Mouse (Mus musculus) embryonic facial prominence, embryonic 15.5 days (tissue): ENCODE measurements around the gene Grb2. TPM values are rescaled to one million over a fixed set of nuclear protein-coding genes. Genes with fewer than 3 reads are reported as not detected.
A peak's percentile ranks its signal among the peaks of the same experiment; 100 is the strongest.

Experiments
- ATAC-seq: fragments of 200-750 bp; cut with Nextera tagmentation; 2 replicates; pipeline ENCODE4 v1.8.0; 2017; ENCODE audit warnings: low read depth, moderate TSS enrichment; ENCODE audit not compliant: insufficient number of reproducible peaks, low FRiP score, low TSS enrichment
- H3K27ac ChIP-seq: fragments of 300-500 bp; sonication (generic); replicated peaks from 2 replicates; pipeline ENCODE4 v1.5.1; 2015; ENCODE audit warnings: mild to moderate bottlenecking, inconsistent platforms
- H3K27me3 ChIP-seq: fragments of 300-500 bp; sonication (generic); 2 replicates; pipeline ENCODE4 v1.6.1; 2015; ENCODE audit warnings: inconsistent platforms
- H3K36me3 ChIP-seq: fragments of 300-500 bp; sonication (generic); 2 replicates; pipeline ENCODE4 v1.6.1; 2015; ENCODE audit warnings: mild to moderate bottlenecking, inconsistent platforms
- H3K4me1 ChIP-seq: fragments of 300-500 bp; sonication (generic); 2 replicates; pipeline ENCODE4 v1.6.1; 2015; ENCODE audit warnings: inconsistent platforms
- H3K4me2 ChIP-seq: fragments of 300-500 bp; sonication (generic); replicated peaks from 2 replicates; pipeline ENCODE4 v1.6.1; 2015; ENCODE audit warnings: mild to moderate bottlenecking, inconsistent platforms
- H3K4me3 ChIP-seq: fragments of 300-500 bp; sonication (generic); replicated peaks from 2 replicates; pipeline ENCODE4 v1.5.1; 2015; ENCODE audit warnings: mild to moderate bottlenecking, inconsistent platforms
- H3K9ac ChIP-seq: fragments of 300-500 bp; sonication (generic); 2 replicates; pipeline ENCODE4 v1.6.1; 2015; ENCODE audit warnings: inconsistent platforms
- H3K9me3 ChIP-seq: fragments of 300-500 bp; sonication (generic); replicated peaks from 2 replicates; pipeline ENCODE4 v1.6.1; 2016; ENCODE audit warnings: inconsistent platforms
- WGBS: fragments of 180-500 bp; shearing (Covaris S2); methylation state at CpG from one replicate; pipeline ENCODE4 v1.1.7; 2015; 5-methylcytosine and 5-hydroxymethylcytosine counted together
- polyA plus RNA-seq: library from polyadenylated mRNA; unstranded; fragments of >200 nt; fragmentation: Nextera tagmentation; extraction: Ambion mirVana; gene quantifications from 2 replicates; pipeline ENCODE4 v1.2.1, GENCODE M21; 2015

Gene Grb2
- polyA plus RNA-seq = 94.9 and 114 TPM in 2 replicates

- peak; percentile 97 for ATAC-seq
- peaks cover 31% of the 10 kb centered on the region for H3K4me1 ChIP-seq
- H3K4me2 ChIP-seq = peak within 1 kb of the TSS; percentile 77
- WGBS = under 1% methylated on average over 70 of the region's 91 CpGs
- peak within 1 kb of the TSS; percentile 96 for H3K4me3 ChIP-seq
- peak within 1 kb of the TSS; percentile 92 for H3K27ac ChIP-seq
- H3K9me3 ChIP-seq = no peaks in the 10 kb centered on the region
- H3K36me3 ChIP-seq = no peaks in the 10 kb centered on the region
- H3K9ac ChIP-seq = peak within 1 kb of the TSS; percentile 96
- no peaks in the 10 kb centered on the region for H3K27me3 ChIP-seq
These were observed at the start of gene Grb2 for GRCm38 (mm10) chr11:115708209-115708876. Gene Grb2, minus strand, starts transcription at chr11:115708597.

- Histone ChIP-seq H3K27me3 (no peaks in the 10 kb centered on the region), H3K4me1 (no peaks in the 10 kb centered on the region), H3K36me3 (no peaks in the 10 kb centered on the region), H3K27ac (no peak overlapping the region), H3K9ac (no peak overlapping the region), H3K9me3 (no peaks in the 10 kb centered on the region), H3K4me3 (no peak overlapping the region), H3K4me2 (no peak overlapping the region)
- ATAC-seq = no peak
- WGBS = 74% methylated on average over 4 of the region's 4 CpGs
These were observed 45.1 kb upstream of the Grb2 start for GRCm38 (mm10) chr11:115753485-115753884.

- H3K27me3 ChIP-seq = no peaks in the 10 kb centered on the region
- H3K27ac ChIP-seq = no peak overlapping the region
- H3K4me2 ChIP-seq = no peak overlapping the region
- H3K4me1 ChIP-seq = no peaks in the 10 kb centered on the region
- no peak overlapping the region for H3K4me3 ChIP-seq
- H3K36me3 ChIP-seq = no peaks in the 10 kb centered on the region
- no peaks in the 10 kb centered on the region for H3K9me3 ChIP-seq
- WGBS = 67% methylated on average over 7 of the region's 7 CpGs
- ATAC-seq = no peak
- H3K9ac ChIP-seq = no peak overlapping the region
These were observed 44.3 kb upstream of the Grb2 start for GRCm38 (mm10) chr11:115752653-115753052.

DNA sequence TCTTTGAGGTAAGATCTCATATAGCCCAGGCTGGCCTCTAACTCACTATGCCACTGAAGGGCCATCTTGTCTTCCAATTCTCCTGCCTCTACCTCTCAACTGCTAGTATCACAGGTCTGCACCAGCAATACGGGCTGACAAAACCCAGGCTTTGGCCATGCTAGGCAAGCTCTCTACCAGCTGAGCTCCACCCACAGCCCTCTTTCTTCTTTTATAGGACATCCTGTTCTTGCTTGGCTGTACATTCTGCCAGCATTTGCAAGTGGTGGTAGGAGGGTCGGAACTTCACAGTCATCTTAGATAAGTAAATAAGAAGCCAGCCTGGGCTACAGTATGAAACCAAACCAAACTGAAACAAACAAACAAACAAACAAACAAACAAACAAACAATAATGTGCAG, 43.3 kb upstream of the Grb2 start:
- 71% methylated on average over 2 of the region's 2 CpGs for WGBS

GRCm38 (mm10) chr11:115749834-115750233, 41.4 kb upstream of the Grb2 start:
- no peak for ATAC-seq
- no peaks in the 10 kb centered on the region for H3K4me1 ChIP-seq
- H3K36me3 ChIP-seq = no peaks in the 10 kb centered on the region
- no peak overlapping the region for H3K27ac ChIP-seq
- H3K4me2 ChIP-seq = no peak overlapping the region
- no peaks in the 10 kb centered on the region for H3K27me3 ChIP-seq
- no peak overlapping the region for H3K9ac ChIP-seq
- no peaks in the 10 kb centered on the region for H3K9me3 ChIP-seq
- 86% methylated on average over 5 of the region's 5 CpGs for WGBS
- no peak overlapping the region for H3K4me3 ChIP-seq

More for the DNA sequence above, 43.3 kb upstream of the Grb2 start:
- Histone ChIP-seq H3K27ac (no peak overlapping the region), H3K4me2 (no peak overlapping the region), H3K9me3 (no peaks in the 10 kb centered on the region), H3K9ac (no peak overlapping the region), H3K4me1 (no peaks in the 10 kb centered on the region), H3K4me3 (no peak overlapping the region), H3K36me3 (no peaks in the 10 kb centered on the region), H3K27me3 (no peaks in the 10 kb centered on the region)
- ATAC-seq = no peak

GRCm38 (mm10) chr11:115747351-115747750, 39.0 kb upstream of the Grb2 start:
- 6% methylated on average over 9 of the region's 15 CpGs for WGBS
- no peak overlapping the region for H3K4me3 ChIP-seq

GRCm38 (mm10) chr11:115746762-115747161, 38.4 kb upstream of the Grb2 start:
- Histone ChIP-seq H3K9ac (no peak overlapping the region), H3K4me2 (no peak overlapping the region), H3K27me3 (no peaks in the 10 kb centered on the region), H3K4me3 (no peak overlapping the region), H3K4me1 (no peaks in the 10 kb centered on the region), H3K9me3 (no peaks in the 10 kb centered on the region), H3K36me3 (no peaks in the 10 kb centered on the region), H3K27ac (no peak overlapping the region)
- no peak for ATAC-seq
- WGBS = 39% methylated on average over 8 of the region's 8 CpGs

More at GRCm38 (mm10) chr11:115747351-115747750, 39.0 kb upstream of the Grb2 start:
- H3K36me3 ChIP-seq = no peaks in the 10 kb centered on the region
- H3K27me3 ChIP-seq = no peaks in the 10 kb centered on the region
- H3K9ac ChIP-seq = no peak overlapping the region
- no peaks in the 10 kb centered on the region for H3K4me1 ChIP-seq
- no peak overlapping the region for H3K27ac ChIP-seq
- no peak for ATAC-seq
- peak overlapping the region; percentile 19; the same call in 1 of the 2 replicates for H3K4me2 ChIP-seq
- H3K9me3 ChIP-seq = no peaks in the 10 kb centered on the region

DNA sequence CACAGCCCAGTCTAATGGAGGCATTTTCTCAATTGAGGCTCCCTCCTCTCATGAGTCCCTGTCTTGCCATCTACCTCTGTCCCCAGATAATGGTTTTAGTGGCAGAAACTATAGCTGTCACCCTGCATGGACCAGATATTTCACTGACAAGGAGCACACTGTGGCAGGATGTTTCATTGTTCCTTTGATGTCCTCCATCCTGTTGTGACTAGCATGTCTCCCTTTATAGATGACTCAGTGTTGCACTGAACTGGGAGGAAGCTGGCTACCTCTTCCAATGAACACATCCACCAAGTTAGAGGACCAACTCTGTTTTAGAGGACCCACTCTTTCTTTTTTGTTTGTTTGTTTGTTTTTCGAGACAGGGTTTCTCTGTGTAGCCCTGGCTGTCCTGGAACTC, 37.7 kb upstream of the Grb2 start:
- 78% methylated on average over 1 of the region's 1 CpGs for WGBS

GRCm38 (mm10) chr11:115744385-115744784, 36.0 kb upstream of the Grb2 start:
- Histone ChIP-seq H3K4me3 (no peak overlapping the region), H3K4me2 (no peak overlapping the region), H3K9ac (no peak overlapping the region), H3K36me3 (no peaks in the 10 kb centered on the region), H3K4me1 (no peaks in the 10 kb centered on the region), H3K27ac (peak overlapping the region; percentile 19; the same call in 1 of the 2 replicates), H3K27me3 (no peaks in the 10 kb centered on the region), H3K9me3 (no peaks in the 10 kb centered on the region)
- WGBS = 65% methylated on average over 5 of the region's 5 CpGs
- no peak for ATAC-seq

More for the DNA sequence above, 37.7 kb upstream of the Grb2 start:
- H3K4me3 ChIP-seq = no peak overlapping the region
- H3K4me2 ChIP-seq = no peak overlapping the region
- ATAC-seq = no peak
- H3K9ac ChIP-seq = no peak overlapping the region
- H3K4me1 ChIP-seq = no peaks in the 10 kb centered on the region
- H3K27ac ChIP-seq = no peak overlapping the region
- no peaks in the 10 kb centered on the region for H3K36me3 ChIP-seq
- H3K27me3 ChIP-seq = no peaks in the 10 kb centered on the region
- H3K9me3 ChIP-seq = no peaks in the 10 kb centered on the region

DNA sequence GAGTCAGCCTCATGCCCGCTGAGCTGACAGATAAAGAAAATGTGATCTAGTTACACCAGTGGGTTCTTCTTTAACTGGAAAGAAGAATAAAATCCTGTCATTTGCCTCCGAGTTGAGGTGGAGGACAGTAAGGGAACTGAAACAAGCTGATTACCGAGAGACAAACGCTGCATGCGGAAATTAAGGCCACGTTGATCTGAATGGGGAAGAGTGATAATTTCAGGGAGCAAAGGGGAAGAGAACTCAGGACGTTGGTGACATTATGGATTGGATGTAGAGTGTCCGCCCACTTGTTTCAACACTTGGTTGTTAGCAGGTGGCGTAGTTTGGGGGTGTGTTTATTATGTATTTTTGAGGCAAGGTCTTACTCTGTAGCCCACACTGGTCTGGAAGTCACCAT, 34.5 kb upstream of the Grb2 start:
- no peaks in the 10 kb centered on the region for H3K27me3 ChIP-seq
- H3K36me3 ChIP-seq = no peaks in the 10 kb centered on the region
- H3K9ac ChIP-seq = no peak overlapping the region
- H3K9me3 ChIP-seq = no peaks in the 10 kb centered on the region
- 0 out of 2 replicates have a peak, but pooled peaks cover 2% of the 10 kb centered on the region for H3K4me1 ChIP-seq
- no peak for ATAC-seq
- no peak overlapping the region for H3K27ac ChIP-seq
- WGBS = 87% methylated on average over 9 of the region's 9 CpGs
- no peak overlapping the region for H3K4me2 ChIP-seq
- H3K4me3 ChIP-seq = no peak overlapping the region

GRCm38 (mm10) chr11:115741070-115741469, 32.7 kb upstream of the Grb2 start:
- H3K4me1 ChIP-seq = 0 out of 2 replicates have a peak, but pooled peaks cover 2% of the 10 kb centered on the region
- H3K4me3 ChIP-seq = no peak overlapping the region
- ATAC-seq = no peak
- no peak overlapping the region for H3K9ac ChIP-seq
- H3K4me2 ChIP-seq = no peak overlapping the region
- H3K36me3 ChIP-seq = no peaks in the 10 kb centered on the region
- no peak overlapping the region for H3K27ac ChIP-seq
- 80% methylated on average over 11 of the region's 11 CpGs for WGBS
- no peaks in the 10 kb centered on the region for H3K27me3 ChIP-seq
- H3K9me3 ChIP-seq = no peaks in the 10 kb centered on the region
